Mouse (Mus musculus) bone marrow macrophage, adult 2 months (primary cell): ENCODE data around the gene Ccsap.

Experiments used
- CTCF ChIP-seq: IDR thresholded peaks from 2 replicates; pipeline ENCODE4 v1.5.1; 2012; ENCODE audit warnings: low read depth, mild to moderate bottlenecking, low read length, moderate library complexity
- POLR2A ChIP-seq: IDR thresholded peaks from 2 replicates; pipeline ENCODE4 v1.6.1; 2012; ENCODE audit warnings: mild to moderate bottlenecking, low read depth, low read length, borderline replicate concordance

GRCm38 (mm10) chr8:123849352-123849751, 10.7 kb downstream of the Ccsap start:
- no peak for TF ChIP-seq CTCF
- TF ChIP-seq POLR2A = no peak
